Comparison of ENCODE assay signal across 20 mouse cellular contexts in the genomic region with DNA sequence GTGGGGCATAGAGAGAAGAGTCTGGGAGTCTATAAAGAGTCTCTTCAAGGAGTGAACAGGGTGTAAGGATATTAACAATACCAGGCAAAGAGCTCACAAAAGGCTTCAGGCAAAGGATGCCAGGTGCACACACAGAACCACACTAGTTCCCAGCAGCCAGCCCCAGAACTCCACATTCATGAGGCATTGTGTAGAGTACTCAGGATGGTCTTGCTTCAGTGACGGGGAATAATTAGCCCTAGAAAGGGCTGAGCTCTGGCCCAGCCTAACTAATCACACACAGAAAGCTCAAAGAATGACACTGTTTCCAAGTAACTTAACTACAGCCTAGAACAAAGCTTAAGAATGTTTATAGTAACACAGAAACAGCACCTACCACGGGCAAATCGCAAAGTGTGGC.
DNase-seq lines count a peak whose midpoint lies in the region; ATAC-seq lines count a peak whose summit lies in the region.
"Had no signal": no experiment of that assay in that cellular context is flagged by ENCODE, and none has a peak within 500 bp of the region (broad histone marks: within the 10 kb centered on the region; RNA-seq: fewer than 3 reads in every experiment).

No protein-coding gene starts in this region.

- H3K36me3 ChIP-seq in forebrain, embryonic 12.5 days (replicated peaks): no peaks in the 10 kb centered on the region
- H3K36me3 ChIP-seq in forebrain, embryonic 15.5 days: no peaks in the 10 kb centered on the region
- H3K36me3 ChIP-seq in midbrain, embryonic 10.5 days: no peaks in the 10 kb centered on the region
- no peaks in the 10 kb centered on the region for H3K36me3 ChIP-seq in midbrain, embryonic 13.5 days
- H3K36me3 ChIP-seq: embryonic facial prominence, embryonic 13.5 days; heart, embryonic 15.5 days; limb, embryonic 13.5 days; liver, embryonic 12.5 days; midbrain, embryonic 12.5 days had no signal

- H3K27me3 ChIP-seq in forebrain, embryonic 12.5 days: peaks cover 8% of the 10 kb centered on the region; the same call in 1 of the 2 replicates
- H3K27me3 ChIP-seq in forebrain, embryonic 15.5 days: no peaks in the 10 kb centered on the region
- H3K27me3 ChIP-seq in midbrain, embryonic 10.5 days (ENCODE audit: low read depth, poor library complexity, severe bottlenecking): peaks cover 40% of the 10 kb centered on the region
- H3K27me3 ChIP-seq in midbrain, embryonic 13.5 days: 0 out of 2 replicates have a peak, but pooled peaks cover 3% of the 10 kb centered on the region
- H3K27me3 ChIP-seq: embryonic facial prominence, embryonic 13.5 days; heart, embryonic 15.5 days; limb, embryonic 13.5 days; liver, embryonic 12.5 days had no signal

- H3K9me3 ChIP-seq in forebrain, embryonic 12.5 days: no peaks in the 10 kb centered on the region
- H3K9me3 ChIP-seq in forebrain, embryonic 15.5 days: no peaks in the 10 kb centered on the region
- H3K9me3 ChIP-seq in midbrain, embryonic 10.5 days (replicated peaks): no peaks in the 10 kb centered on the region
- no peaks in the 10 kb centered on the region for H3K9me3 ChIP-seq in midbrain, embryonic 13.5 days
- H3K9me3 ChIP-seq: embryonic facial prominence, embryonic 13.5 days; heart, embryonic 15.5 days; liver, embryonic 12.5 days; midbrain, embryonic 12.5 days had no signal

- WGBS in forebrain, embryonic 12.5 days: 10% methylated on average over 3 of the region's 3 CpGs
- WGBS in forebrain, embryonic 15.5 days: 10% methylated on average over 3 of the region's 3 CpGs
- 30% methylated on average over 3 of the region's 3 CpGs for WGBS in midbrain, embryonic 10.5 days
- 13% methylated on average over 3 of the region's 3 CpGs for WGBS in midbrain, embryonic 13.5 days

- no peak overlapping the region for H3K4me3 ChIP-seq in forebrain, embryonic 12.5 days (replicated peaks)
- H3K4me3 ChIP-seq in forebrain, embryonic 15.5 days: no peak overlapping the region
- no peak overlapping the region for H3K4me3 ChIP-seq in midbrain, embryonic 10.5 days
- H3K4me3 ChIP-seq in midbrain, embryonic 13.5 days (replicated peaks): no peak overlapping the region
- H3K4me3 ChIP-seq: embryonic facial prominence, embryonic 13.5 days; erythroblast, embryonic 14.5 days; heart, embryonic 15.5 days; limb, embryonic 13.5 days; liver, embryonic 12.5 days; midbrain, embryonic 12.5 days; myocyte had no signal

- intact Hi-C loops in heart, postnatal 14 days (cut with DNase I): no loop called here

- peaks cover 6% of the 10 kb centered on the region for H3K4me1 ChIP-seq in forebrain, embryonic 12.5 days
- H3K4me1 ChIP-seq in forebrain, embryonic 15.5 days: no peaks in the 10 kb centered on the region
- peaks cover 7% of the 10 kb centered on the region for H3K4me1 ChIP-seq in midbrain, embryonic 10.5 days
- 0 out of 2 replicates have a peak, but pooled peaks cover 3% of the 10 kb centered on the region for H3K4me1 ChIP-seq in midbrain, embryonic 13.5 days (replicated peaks)
- H3K4me1 ChIP-seq: heart, embryonic 15.5 days; limb, embryonic 13.5 days; liver, embryonic 12.5 days had no signal

- peak overlapping the region; percentile 51; the same call in 1 of the 2 replicates for H3K27ac ChIP-seq in forebrain, embryonic 12.5 days
- no peak overlapping the region for H3K27ac ChIP-seq in forebrain, embryonic 15.5 days (replicated peaks)
- H3K27ac ChIP-seq in midbrain, embryonic 10.5 days (replicated peaks): no peak overlapping the region
- H3K27ac ChIP-seq in midbrain, embryonic 13.5 days: no peak overlapping the region
- H3K27ac ChIP-seq: embryonic facial prominence, embryonic 13.5 days; heart, embryonic 15.5 days; limb, embryonic 13.5 days; liver, embryonic 12.5 days; midbrain, embryonic 12.5 days had no signal

- ATAC-seq in forebrain, embryonic 12.5 days (ENCODE audit: low FRiP score): no peak
- ATAC-seq in forebrain, embryonic 15.5 days (replicated peaks): no peak
- no peak for ATAC-seq in midbrain, embryonic 13.5 days
- ATAC-seq: liver, embryonic 12.5 days had no signal

- peak; percentile 46 for DNase-seq in midbrain, embryonic 10.5 days (ENCODE audit: low spot score)
- peak; percentile 35 for DNase-seq in ZHBTc4 (ENCODE audit: low read depth, low spot score)
- no peak for DNase-seq in heart, postnatal 14 days
- no peak for DNase-seq in left cerebral cortex, adult 18-20 months (ENCODE audit: low spot score in 2 of 2)
- DNase-seq: adrenal gland, postnatal 25 days; cerebellum, adult 9-11 months; kidney, adult 11 months; kidney, postnatal 25 days; lung, adult 18-20 months; lung, postnatal 10 days had no signal

- H3K9ac ChIP-seq in forebrain, embryonic 12.5 days: no peak overlapping the region
- no peak overlapping the region for H3K9ac ChIP-seq in forebrain, embryonic 15.5 days (replicated peaks)
- no peak overlapping the region for H3K9ac ChIP-seq in midbrain, embryonic 13.5 days (replicated peaks)
- H3K9ac ChIP-seq: embryonic facial prominence, embryonic 13.5 days; heart, embryonic 15.5 days; limb, embryonic 13.5 days; liver, embryonic 12.5 days; midbrain, embryonic 12.5 days had no signal

- no peak overlapping the region for H3K4me2 ChIP-seq in forebrain, embryonic 12.5 days
- no peak overlapping the region for H3K4me2 ChIP-seq in forebrain, embryonic 15.5 days (replicated peaks)
- H3K4me2 ChIP-seq in midbrain, embryonic 13.5 days (replicated peaks): no peak overlapping the region
- H3K4me2 ChIP-seq: embryonic facial prominence, embryonic 13.5 days; heart, embryonic 15.5 days; limb, embryonic 13.5 days; liver, embryonic 12.5 days; midbrain, embryonic 12.5 days had no signal

Comparison
In these comparisons a context has a peak if more than half of its experiments do, and no peak if none do; other contexts are left out.
1. DNase-seq: peak in midbrain, embryonic 10.5 days (single experiment) and ZHBTc4 (single experiment); none in heart, postnatal 14 days (0 of 2) and left cerebral cortex, adult 18-20 months (0 of 2).